Mouse (Mus musculus): Measurements from ENCODE around the gene Cacna2d3. TPM values are rescaled to one million over a fixed set of nuclear protein-coding genes. Genes with fewer than 3 reads are reported as not detected.

The Cacna2d3 gene
- polyA plus RNA-seq, 1 experiment: not detected

DNA sequence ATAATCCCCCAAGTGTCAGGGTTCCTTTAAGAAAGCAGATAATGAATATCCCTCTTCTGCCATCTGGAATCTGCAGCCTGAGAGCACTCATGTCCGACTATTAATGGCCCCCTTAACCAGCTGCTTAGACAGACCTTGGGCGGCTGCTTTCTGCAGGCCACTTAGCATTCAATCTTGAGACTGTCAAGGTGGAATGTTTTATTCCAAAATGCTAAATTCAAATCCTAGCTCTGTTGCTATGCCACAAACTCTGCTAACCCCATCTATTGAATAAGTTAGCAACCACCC, 315.8 kb downstream of the Cacna2d3 start:
- TF ChIP-seq FLI1 (IDR thresholded peaks at IDR 0.05; ENCODE audit: low read length) (no peak), GATA1 (IDR thresholded peaks at IDR 0.05; ENCODE audit: borderline replicate concordance, low read length) (no peak)
- H3K4me3 ChIP-seq (replicated peaks): no peak overlapping the region
- no peaks in the 10 kb centered on the region for H3K27me3 ChIP-seq (replicated peaks)
- no peaks in the 10 kb centered on the region for H3K36me3 ChIP-seq (replicated peaks; ENCODE audit: low read length)
- H3K4me1 ChIP-seq: no peaks in the 10 kb centered on the region
- peaks cover 10% of the 10 kb centered on the region; the same call in 1 of the 2 replicates for H3K9me3 ChIP-seq

DNA sequence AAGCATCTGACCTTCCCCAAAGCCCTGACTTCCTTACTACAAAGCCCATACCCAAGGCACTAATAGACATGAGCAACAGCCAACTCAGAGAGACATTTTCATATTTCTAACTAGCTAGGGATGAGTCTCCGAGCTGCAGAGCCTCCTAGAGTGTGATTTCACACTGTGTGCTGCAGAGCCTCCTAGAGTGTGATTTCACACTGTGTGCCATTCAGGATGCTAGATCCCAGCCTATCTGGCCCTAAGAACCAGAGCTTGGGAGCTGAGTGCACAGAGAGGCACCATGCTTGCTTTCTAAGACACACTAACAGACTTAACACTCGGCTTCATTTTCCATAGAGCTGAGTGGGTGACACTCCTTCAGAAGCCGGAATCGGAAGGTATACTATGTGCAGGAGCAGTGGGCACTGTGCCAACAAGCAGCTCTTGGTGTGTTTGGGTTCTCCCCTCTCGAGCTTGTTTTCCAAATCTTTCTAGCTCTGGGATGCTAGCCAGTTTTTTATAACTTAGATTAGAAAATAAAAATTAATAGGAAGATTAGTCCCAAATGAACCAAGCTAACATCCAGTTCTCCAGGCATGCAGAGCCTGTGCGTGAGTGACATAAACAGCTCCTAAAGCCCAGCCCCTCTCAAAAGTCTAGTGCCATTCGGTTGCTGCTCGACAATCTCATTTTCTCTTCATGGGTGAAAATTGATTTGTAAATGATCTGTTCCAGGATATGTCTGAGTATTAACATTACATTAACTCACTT, 316.4 kb downstream of the Cacna2d3 start:
- Histone ChIP-seq H3K4me1 (no peaks in the 10 kb centered on the region), H3K9me3 (peaks cover 10% of the 10 kb centered on the region; the same call in 1 of the 2 replicates), H3K27me3 (replicated peaks) (no peaks in the 10 kb centered on the region), H3K4me3 (replicated peaks) (no peak overlapping the region), H3K36me3 (replicated peaks; ENCODE audit: low read length) (no peaks in the 10 kb centered on the region)
- TF ChIP-seq FLI1 (IDR thresholded peaks at IDR 0.05; ENCODE audit: low read length): no peak
- no peak for TF ChIP-seq GATA1 (IDR thresholded peaks at IDR 0.05; ENCODE audit: borderline replicate concordance, low read length)

- no peaks in the 10 kb centered on the region for H3K4me1 ChIP-seq
- H3K4me3 ChIP-seq (replicated peaks): no peak overlapping the region
- TF ChIP-seq GATA1 (IDR thresholded peaks at IDR 0.05; ENCODE audit: borderline replicate concordance, low read length) (no peak), FLI1 (IDR thresholded peaks at IDR 0.05; ENCODE audit: low read length) (no peak)
- peaks cover 7% of the 10 kb centered on the region; the same call in 1 of the 2 replicates for H3K9me3 ChIP-seq
- H3K27me3 ChIP-seq (replicated peaks): no peaks in the 10 kb centered on the region
- H3K36me3 ChIP-seq (replicated peaks; ENCODE audit: low read length): no peaks in the 10 kb centered on the region
Measured at GRCm38 (mm10) chr14:29403849-29404808, 317.5 kb downstream of the Cacna2d3 start.

DNA sequence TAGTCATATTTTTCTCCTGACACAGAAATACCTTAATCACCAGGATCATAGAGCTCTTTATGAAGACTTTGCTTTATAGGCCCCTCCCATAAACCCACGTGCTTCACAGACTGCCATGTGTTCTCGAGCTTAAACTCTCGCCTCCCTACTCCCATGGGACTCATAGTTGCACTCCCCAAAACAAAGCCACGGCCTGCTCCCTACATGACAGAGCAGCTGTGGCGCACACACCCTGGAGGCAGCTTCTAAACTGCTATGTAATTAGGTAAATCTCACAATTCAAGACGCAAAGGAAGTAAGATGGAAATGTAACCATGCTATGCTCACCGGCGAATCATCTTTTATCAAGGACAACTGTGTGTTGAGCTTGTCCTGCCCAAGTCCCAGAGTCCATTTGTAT, 319.2 kb downstream of the Cacna2d3 start:
- Histone ChIP-seq H3K4me1 (no peaks in the 10 kb centered on the region), H3K36me3 (replicated peaks; ENCODE audit: low read length) (no peaks in the 10 kb centered on the region), H3K9me3 (peaks cover 7% of the 10 kb centered on the region; the same call in 1 of the 2 replicates), H3K27me3 (replicated peaks) (no peaks in the 10 kb centered on the region), H3K4me3 (replicated peaks) (no peak overlapping the region)
- TF ChIP-seq FLI1 (IDR thresholded peaks at IDR 0.05; ENCODE audit: low read length) (no peak), GATA1 (IDR thresholded peaks at IDR 0.05; ENCODE audit: borderline replicate concordance, low read length) (no peak)

DNA sequence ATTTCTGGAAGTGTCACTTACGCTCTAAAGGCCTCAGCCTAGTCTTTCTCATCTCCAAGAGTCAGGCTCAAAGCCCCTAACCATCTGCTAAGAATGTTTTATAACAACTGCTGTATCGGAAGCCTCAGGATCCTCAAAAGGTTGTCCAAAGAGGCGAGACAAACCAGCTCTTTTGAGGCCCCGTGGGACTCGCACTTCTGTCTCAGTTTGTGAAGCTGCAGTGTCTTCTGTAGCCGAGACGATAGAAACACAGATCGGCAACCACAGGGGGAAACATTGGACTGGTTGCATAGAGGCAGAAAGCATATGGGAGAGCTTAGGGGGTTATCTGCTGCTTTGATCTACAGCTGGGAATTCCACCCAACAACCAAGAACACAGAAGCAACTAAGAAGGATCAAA, 327.9 kb downstream of the Cacna2d3 start:
- peaks cover 18% of the 10 kb centered on the region for H3K9me3 ChIP-seq

GRCm38 (mm10) chr14:29392851-29393250, 328.8 kb downstream of the Cacna2d3 start:
- H3K27me3 ChIP-seq (replicated peaks): no peaks in the 10 kb centered on the region
- H3K4me3 ChIP-seq (replicated peaks): no peak overlapping the region
- TF ChIP-seq FLI1 (IDR thresholded peaks at IDR 0.05; ENCODE audit: low read length) (no peak), GATA1 (IDR thresholded peaks at IDR 0.05; ENCODE audit: borderline replicate concordance, low read length) (no peak)

More for the DNA sequence above, 327.9 kb downstream of the Cacna2d3 start:
- H3K36me3 ChIP-seq (replicated peaks; ENCODE audit: low read length): no peaks in the 10 kb centered on the region
- TF ChIP-seq GATA1 (IDR thresholded peaks at IDR 0.05; ENCODE audit: borderline replicate concordance, low read length): no peak
- TF ChIP-seq FLI1 (IDR thresholded peaks at IDR 0.05; ENCODE audit: low read length): no peak
- no peak overlapping the region for H3K4me3 ChIP-seq (replicated peaks)
- no peaks in the 10 kb centered on the region for H3K4me1 ChIP-seq
- H3K27me3 ChIP-seq (replicated peaks): no peaks in the 10 kb centered on the region

GRCm38 (mm10) chr14:29391489-29391888, 330.2 kb downstream of the Cacna2d3 start:
- TF ChIP-seq GATA1 (IDR thresholded peaks at IDR 0.05; ENCODE audit: borderline replicate concordance, low read length) (no peak), FLI1 (IDR thresholded peaks at IDR 0.05; ENCODE audit: low read length) (no peak)
- no peaks in the 10 kb centered on the region for H3K36me3 ChIP-seq (replicated peaks; ENCODE audit: low read length)

More at GRCm38 (mm10) chr14:29392851-29393250, 328.8 kb downstream of the Cacna2d3 start:
- Histone ChIP-seq H3K4me1 (no peaks in the 10 kb centered on the region), H3K9me3 (peaks cover 18% of the 10 kb centered on the region), H3K36me3 (replicated peaks; ENCODE audit: low read length) (no peaks in the 10 kb centered on the region)

GRCm38 (mm10) chr14:29387761-29388160, 333.9 kb downstream of the Cacna2d3 start:
- no peaks in the 10 kb centered on the region for H3K36me3 ChIP-seq (replicated peaks; ENCODE audit: low read length)
- TF ChIP-seq GATA1 (IDR thresholded peaks at IDR 0.05; ENCODE audit: borderline replicate concordance, low read length) (no peak), FLI1 (IDR thresholded peaks at IDR 0.05; ENCODE audit: low read length) (no peak)

More at GRCm38 (mm10) chr14:29391489-29391888, 330.2 kb downstream of the Cacna2d3 start:
- no peaks in the 10 kb centered on the region for H3K4me1 ChIP-seq
- H3K4me3 ChIP-seq (replicated peaks): no peak overlapping the region
- peaks cover 25% of the 10 kb centered on the region for H3K9me3 ChIP-seq
- no peaks in the 10 kb centered on the region for H3K27me3 ChIP-seq (replicated peaks)

GRCm38 (mm10) chr14:29385500-29385899, 336.2 kb downstream of the Cacna2d3 start:
- TF ChIP-seq FLI1 (IDR thresholded peaks at IDR 0.05; ENCODE audit: low read length) (no peak), GATA1 (IDR thresholded peaks at IDR 0.05; ENCODE audit: borderline replicate concordance, low read length) (no peak)
- Histone ChIP-seq H3K36me3 (replicated peaks; ENCODE audit: low read length) (no peaks in the 10 kb centered on the region), H3K4me1 (no peaks in the 10 kb centered on the region), H3K27me3 (replicated peaks) (no peaks in the 10 kb centered on the region), H3K9me3 (peaks cover 23% of the 10 kb centered on the region), H3K4me3 (replicated peaks) (no peak overlapping the region)

More at GRCm38 (mm10) chr14:29387761-29388160, 333.9 kb downstream of the Cacna2d3 start:
- Histone ChIP-seq H3K4me1 (no peaks in the 10 kb centered on the region), H3K27me3 (replicated peaks) (no peaks in the 10 kb centered on the region), H3K4me3 (replicated peaks) (no peak overlapping the region), H3K9me3 (peaks cover 23% of the 10 kb centered on the region)

Measured in megakaryocyte, embryonic 14.5 days (primary cell).